Mouse (Mus musculus): ENCODE measurements at regions not wholly inside any gene's neighbourhood (a gene's known extent, or its start where the extent isn't known, plus 50 kb on each side); places are given as distances from the start of the nearest gene placed in this dataset.

- Histone ChIP-seq H3K9ac (replicated peaks; ENCODE audit: low read depth, low read length) (no peak overlapping the region), H3K36me3 (ENCODE audit: control insufficient read depth, insufficient read depth) (no peaks in the 10 kb centered on the region), H3K27ac (ENCODE audit: low read length) (no peak overlapping the region), H3K4me1 (replicated peaks; ENCODE audit: control insufficient read depth, insufficient read depth, low read length) (no peaks in the 10 kb centered on the region), H3K9me3 (ENCODE audit: control insufficient read depth, low read length) (no peaks in the 10 kb centered on the region), H3K27me3 (replicated peaks; ENCODE audit: control insufficient read depth, insufficient read depth, low read length) (no peaks in the 10 kb centered on the region), H3K4me3 (replicated peaks; ENCODE audit: low read length) (no peak overlapping the region), H3K4me2 (ENCODE audit: low read length) (no peak overlapping the region)
- WGBS = 3% methylated on average over 5 of the region's 5 CpGs
- peak; percentile 40; the same call in 1 of the 2 replicates for ATAC-seq
Observed at GRCm38 (mm10) chr4:28754960-28755692, 57.8 kb upstream of the Epha7 start.

GRCm38 (mm10) chr4:28762378-28762777 lies 50.6 kb upstream of the Epha7 start:
- Histone ChIP-seq H3K9me3 (ENCODE audit: control insufficient read depth, low read length) (no peaks in the 10 kb centered on the region), H3K4me1 (replicated peaks; ENCODE audit: control insufficient read depth, insufficient read depth, low read length) (no peaks in the 10 kb centered on the region)
- 69% methylated on average over 2 of the region's 2 CpGs for WGBS

More at GRCm38 (mm10) chr4:28762378-28762777, 50.6 kb upstream of the Epha7 start:
- no peak overlapping the region for H3K4me2 ChIP-seq (ENCODE audit: low read length)
- ATAC-seq = no peak
- H3K27ac ChIP-seq (ENCODE audit: low read length) = no peak overlapping the region
- no peak overlapping the region for H3K9ac ChIP-seq (replicated peaks; ENCODE audit: low read depth, low read length)
- H3K27me3 ChIP-seq (replicated peaks; ENCODE audit: control insufficient read depth, insufficient read depth, low read length) = no peaks in the 10 kb centered on the region
- no peak overlapping the region for H3K4me3 ChIP-seq (replicated peaks; ENCODE audit: low read length)
- no peaks in the 10 kb centered on the region for H3K36me3 ChIP-seq (ENCODE audit: control insufficient read depth, insufficient read depth)

All from forebrain, embryonic 16.5 days (tissue).